Mouse (Mus musculus) lung, postnatal 4 days (tissue): ENCODE measurements around the gene Gm12789.
"Not testable (repeated sequence)": the region's sequence is repeated elsewhere in the genome, so short reads cannot be mapped to it uniquely, and the experiment has no call there.

ENCODE experiments used
- DNase-seq, 2 experiments: peaks; one replicate each; pipeline ENCODE4 v3.0.0; 2021

Gene Gm12789

DNA sequence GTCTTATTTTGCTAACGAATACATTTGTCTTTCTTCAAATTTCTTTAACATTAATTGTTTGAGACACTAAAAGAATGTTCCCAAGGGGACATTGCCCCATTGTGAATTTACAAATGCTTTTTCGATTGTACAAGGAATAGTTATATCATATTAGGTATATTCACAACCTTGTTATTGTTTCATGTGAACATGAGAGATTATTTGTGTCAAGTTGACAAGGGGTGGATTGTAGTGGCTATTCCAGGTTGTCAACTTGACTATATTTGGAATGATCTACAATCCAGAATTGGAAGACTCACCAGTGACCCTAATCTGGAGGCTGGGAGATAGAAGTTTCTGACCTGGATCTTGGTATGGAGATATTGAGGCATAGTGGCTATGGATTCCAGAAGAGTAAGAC, at the start of gene Gm12789:
TSS of gene Gm12789 (plus strand) at position 301 of the 400 bp plus-strand sequence.
- DNase-seq = not testable (repeated sequence)

GRCm38 (mm10) chr4:101940107-101940506, 46.3 kb upstream of the Gm12789 start, which contains the start of gene Gm12794:
Gm12794 (plus strand) TSS chr4:101940407.
- DNase-seq = not testable (repeated sequence)

DNA sequence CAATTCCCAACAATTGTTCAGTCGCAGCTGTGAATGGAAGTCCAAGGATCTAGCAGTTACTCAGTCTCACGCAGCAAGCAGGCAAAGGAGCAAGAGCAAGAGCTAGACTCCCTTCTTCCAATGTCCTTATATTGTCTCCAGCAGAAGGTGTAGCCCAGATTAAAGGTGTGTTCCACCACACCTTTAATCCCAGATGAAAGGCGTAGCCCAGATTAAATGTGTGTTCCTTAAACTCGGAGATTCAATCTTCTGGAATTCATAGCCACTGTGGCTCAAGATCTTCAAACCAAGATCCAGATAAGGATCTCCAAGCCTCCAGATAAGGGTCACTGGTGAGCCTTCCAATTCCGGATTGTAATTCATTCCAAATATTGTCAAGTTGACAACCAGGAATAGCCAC, 5.5 kb upstream of the Gm12789 start, which contains the start of gene Gm12790:
TSS of gene Gm12790 (minus strand) at position 101 of the 400 bp plus-strand sequence.
- not testable (repeated sequence) for DNase-seq

DNA sequence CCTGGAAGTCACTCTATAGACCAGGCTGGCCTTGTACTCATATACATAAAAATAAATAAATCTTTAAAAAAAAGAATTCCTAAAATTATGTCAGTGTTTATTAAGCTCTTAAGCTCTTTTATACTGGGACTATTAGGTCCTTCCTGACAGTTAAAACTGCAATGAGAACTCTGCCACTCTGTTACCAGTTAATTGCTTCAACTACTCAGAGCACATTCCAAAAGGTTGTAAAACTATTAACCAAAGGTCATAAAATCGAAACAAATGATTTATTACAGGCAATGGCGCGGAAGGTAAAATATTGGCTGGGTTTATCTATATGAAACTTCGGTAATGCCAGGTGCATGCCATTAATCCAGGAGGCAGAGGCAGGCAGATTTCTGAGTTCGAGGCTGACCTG, 748 bp upstream of the Gm12789 start:
- DNase-seq = no peak

GRCm38 (mm10) chr4:101997426-101997825, 11.0 kb downstream of the Gm12789 start:
- DNase-seq = no peak

- peak; percentile 43 to 71 for DNase-seq
Observed at GRCm38 (mm10) chr4:101998267-101998922, 12.0 kb downstream of the Gm12789 start.

- no peak for DNase-seq
Observed at GRCm38 (mm10) chr4:102026619-102027018, 40.2 kb downstream of the Gm12789 start.
